Mouse (Mus musculus) megakaryocyte, embryonic 14.5 days (primary cell): ENCODE measurements around the gene Setd6.

Experiments
- FLI1 ChIP-seq: IDR thresholded peaks from 2 replicates; pipeline ENCODE4 v1.6.1; 2012; ENCODE audit warnings: low read length, inconsistent platforms, mixed read lengths
- GATA1 ChIP-seq: IDR thresholded peaks from 3 replicates; pipeline ENCODE4 v1.6.1; 2012; ENCODE audit warnings: mixed read lengths, low read length, inconsistent platforms, borderline replicate concordance

DNA sequence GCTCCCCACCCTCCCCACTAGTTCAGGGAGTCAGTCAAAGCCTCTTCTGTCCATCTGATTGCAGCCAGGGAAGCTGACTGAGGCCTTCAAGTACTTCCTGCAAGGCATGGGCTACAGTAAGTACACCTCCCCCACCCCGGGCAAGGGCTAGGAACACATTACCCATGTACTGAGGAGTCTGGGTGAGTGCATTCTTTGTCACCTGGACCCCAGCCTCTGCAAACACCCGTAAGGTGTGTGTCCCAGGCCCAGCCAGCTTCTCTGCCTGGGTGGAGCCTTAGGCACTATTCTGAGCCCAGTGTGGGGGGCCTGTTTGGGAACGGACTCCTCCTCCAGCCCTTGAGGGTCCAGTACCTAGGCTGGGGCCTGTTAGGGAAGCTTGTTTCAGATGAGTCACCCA lies 4.7 kb upstream of the Setd6 start:
- TF ChIP-seq GATA1 (no peak), FLI1 (no peak)
